Mouse (Mus musculus) heart, embryonic 10.5 days (tissue): ENCODE measurements around the gene Tamm41. TPM values are rescaled to one million over a fixed set of nuclear protein-coding genes. Genes with fewer than 3 reads are reported as not detected.
A peak's percentile ranks its signal among the peaks of the same experiment; 100 is the strongest.

Experiments
- DNase-seq: peaks from one replicate; pipeline ENCODE4 v3.0.0-alpha.2; 2017; ENCODE audit warnings: low spot score
- H3K27ac ChIP-seq: fragments of 300-500 bp; sonication (generic); 2 replicates; pipeline ENCODE4 v1.5.1; 2016; ENCODE audit warnings: mild to moderate bottlenecking
- H3K27me3 ChIP-seq: fragments of 300-500 bp; sonication (generic); 2 replicates; pipeline ENCODE4 v1.6.1; 2016; ENCODE audit warnings: mild to moderate bottlenecking; ENCODE audit not compliant: poor library complexity, insufficient read depth, severe bottlenecking
- H3K36me3 ChIP-seq: fragments of 300-500 bp; sonication (generic); 2 replicates; pipeline ENCODE4 v1.6.1; 2016; ENCODE audit warnings: mild to moderate bottlenecking, moderate library complexity
- H3K4me1 ChIP-seq: fragments of 300-500 bp; sonication (generic); 2 replicates; pipeline ENCODE4 v1.6.1; 2016; ENCODE audit warnings: mild to moderate bottlenecking
- H3K4me3 ChIP-seq: fragments of 300-500 bp; sonication (generic); 2 replicates; pipeline ENCODE4 v1.5.1; 2016; ENCODE audit warnings: mild to moderate bottlenecking, moderate library complexity
- H3K9me3 ChIP-seq: fragments of 300-500 bp; sonication (generic); 2 replicates; pipeline ENCODE4 v1.6.1; 2016; ENCODE audit warnings: mild to moderate bottlenecking, moderate library complexity
- WGBS: fragments of 180-500 bp; shearing (Covaris S2); methylation state at CpG from one replicate; pipeline ENCODE4 v1.1.7; 2016; 5-methylcytosine and 5-hydroxymethylcytosine counted together
- polyA plus RNA-seq: library from polyadenylated mRNA; unstranded; fragments of >200 nt; fragmentation: Nextera tagmentation; extraction: Ambion mirVana; gene quantifications from 2 replicates; pipeline ENCODE4 v1.2.1, GENCODE M21; 2016

The Tamm41 gene
- polyA plus RNA-seq, 1 experiment from 2014 or later = 70.3 TPM

- peaks cover 12% of the 10 kb centered on the region for H3K4me1 ChIP-seq
- no peaks in the 10 kb centered on the region for H3K9me3 ChIP-seq
- 83% methylated on average over 9 of the region's 9 CpGs for WGBS
- DNase-seq = no peak
- H3K27ac ChIP-seq = no peak overlapping the region
- H3K4me3 ChIP-seq = no peak overlapping the region
- no peaks in the 10 kb centered on the region for H3K27me3 ChIP-seq
- H3K36me3 ChIP-seq = peaks cover 55% of the 10 kb centered on the region
Observed at GRCm38 (mm10) chr6:115010815-115011214, 26.9 kb downstream of the Tamm41 start.

- H3K27me3 ChIP-seq = no peaks in the 10 kb centered on the region
- H3K4me3 ChIP-seq = no peak overlapping the region
- no peaks in the 10 kb centered on the region for H3K9me3 ChIP-seq
- no peak overlapping the region for H3K27ac ChIP-seq
- DNase-seq = no peak
- H3K36me3 ChIP-seq = peaks cover 59% of the 10 kb centered on the region
- WGBS = 85% methylated on average over 9 of the region's 9 CpGs
- peaks cover 12% of the 10 kb centered on the region for H3K4me1 ChIP-seq
Observed at GRCm38 (mm10) chr6:115010304-115010703, 27.4 kb downstream of the Tamm41 start.

- H3K27ac ChIP-seq = peak overlapping the region; percentile 23
- peaks cover 12% of the 10 kb centered on the region for H3K4me1 ChIP-seq
- peaks cover 55% of the 10 kb centered on the region for H3K36me3 ChIP-seq
- WGBS = 31% methylated on average over 5 of the region's 5 CpGs
- no peak overlapping the region for H3K4me3 ChIP-seq
- H3K9me3 ChIP-seq = no peaks in the 10 kb centered on the region
- DNase-seq = peak; percentile 85
- H3K27me3 ChIP-seq = no peaks in the 10 kb centered on the region
Observed at GRCm38 (mm10) chr6:115007728-115008127, 29.9 kb downstream of the Tamm41 start.

- Histone ChIP-seq H3K4me1 (peaks cover 12% of the 10 kb centered on the region), H3K4me3 (no peak overlapping the region), H3K27ac (0 out of 2 replicates have a peak overlapping the region, but pooled peaks have one; percentile 57), H3K9me3 (no peaks in the 10 kb centered on the region), H3K27me3 (no peaks in the 10 kb centered on the region), H3K36me3 (peaks cover 52% of the 10 kb centered on the region)
- WGBS = 57% methylated on average over 6 of the region's 6 CpGs
- DNase-seq = no peak
Observed at GRCm38 (mm10) chr6:115006948-115007347, 30.7 kb downstream of the Tamm41 start.

- Histone ChIP-seq H3K36me3 (peaks cover 43% of the 10 kb centered on the region), H3K27ac (no peak overlapping the region), H3K4me3 (no peak overlapping the region), H3K27me3 (no peaks in the 10 kb centered on the region), H3K4me1 (peaks cover 12% of the 10 kb centered on the region), H3K9me3 (no peaks in the 10 kb centered on the region)
- WGBS = 82% methylated on average over 3 of the region's 3 CpGs
- no peak for DNase-seq
Observed at GRCm38 (mm10) chr6:115006065-115006464, 31.6 kb downstream of the Tamm41 start.

GRCm38 (mm10) chr6:115005351-115005890 lies 32.3 kb downstream of the Tamm41 start:
- no peak overlapping the region for H3K27ac ChIP-seq
- DNase-seq = no peak
- no peak overlapping the region for H3K4me3 ChIP-seq
- H3K9me3 ChIP-seq = no peaks in the 10 kb centered on the region
- 86% methylated on average over 8 of the region's 8 CpGs for WGBS
- H3K36me3 ChIP-seq = peaks cover 39% of the 10 kb centered on the region
- peaks cover 12% of the 10 kb centered on the region for H3K4me1 ChIP-seq
- H3K27me3 ChIP-seq = no peaks in the 10 kb centered on the region

- H3K36me3 ChIP-seq = peaks cover 39% of the 10 kb centered on the region
- H3K4me1 ChIP-seq = peaks cover 12% of the 10 kb centered on the region
- H3K27ac ChIP-seq = no peak overlapping the region; the same call in 1 of the 2 replicates
- no peaks in the 10 kb centered on the region for H3K27me3 ChIP-seq
- no peak overlapping the region for H3K4me3 ChIP-seq
- H3K9me3 ChIP-seq = no peaks in the 10 kb centered on the region
- 79% methylated on average over 8 of the region's 8 CpGs for WGBS
- no peak for DNase-seq
Observed at GRCm38 (mm10) chr6:115004636-115005035, 33.0 kb downstream of the Tamm41 start.

- H3K4me1 ChIP-seq = peaks cover 14% of the 10 kb centered on the region
- no peak overlapping the region for H3K4me3 ChIP-seq
- H3K36me3 ChIP-seq = peaks cover 14% of the 10 kb centered on the region; the same call in 1 of the 2 replicates
- no peaks in the 10 kb centered on the region for H3K27me3 ChIP-seq
- 55% methylated on average over 16 of the region's 16 CpGs for WGBS
- no peak for DNase-seq
- no peaks in the 10 kb centered on the region for H3K9me3 ChIP-seq
- no peak overlapping the region for H3K27ac ChIP-seq
Observed at GRCm38 (mm10) chr6:114998374-114999031, 39.2 kb downstream of the Tamm41 start.

- Histone ChIP-seq H3K27me3 (no peaks in the 10 kb centered on the region), H3K27ac (no peak overlapping the region), H3K4me3 (no peak overlapping the region), H3K4me1 (peaks cover 14% of the 10 kb centered on the region), H3K9me3 (no peaks in the 10 kb centered on the region), H3K36me3 (peaks cover 14% of the 10 kb centered on the region; the same call in 1 of the 2 replicates)
- WGBS = 80% methylated on average over 5 of the region's 5 CpGs
- no peak for DNase-seq
Observed at GRCm38 (mm10) chr6:114997471-114997870, 40.2 kb downstream of the Tamm41 start.

- Histone ChIP-seq H3K27ac (no peak overlapping the region), H3K9me3 (no peaks in the 10 kb centered on the region), H3K4me1 (peaks cover 14% of the 10 kb centered on the region), H3K36me3 (peaks cover 11% of the 10 kb centered on the region; the same call in 1 of the 2 replicates), H3K27me3 (no peaks in the 10 kb centered on the region), H3K4me3 (no peak overlapping the region)
- DNase-seq = no peak
- 85% methylated on average over 5 of the region's 5 CpGs for WGBS
Observed at GRCm38 (mm10) chr6:114996910-114997309, 40.8 kb downstream of the Tamm41 start.

- 90% methylated on average over 5 of the region's 5 CpGs for WGBS
- no peak for DNase-seq
- Histone ChIP-seq H3K4me1 (peaks cover 14% of the 10 kb centered on the region), H3K27ac (no peak overlapping the region), H3K36me3 (no peaks in the 10 kb centered on the region), H3K4me3 (no peak overlapping the region), H3K27me3 (no peaks in the 10 kb centered on the region), H3K9me3 (no peaks in the 10 kb centered on the region)
Observed at GRCm38 (mm10) chr6:114994079-114994478, 43.6 kb downstream of the Tamm41 start.

- WGBS = 79% methylated on average over 8 of the region's 8 CpGs
Observed at GRCm38 (mm10) chr6:114993659-114994058, 44.0 kb downstream of the Tamm41 start.

GRCm38 (mm10) chr6:114991909-114992308 lies 45.8 kb downstream of the Tamm41 start:
- WGBS = 85% methylated on average over 4 of the region's 4 CpGs
- no peak for DNase-seq
- Histone ChIP-seq H3K36me3 (no peaks in the 10 kb centered on the region), H3K4me3 (no peak overlapping the region), H3K27me3 (no peaks in the 10 kb centered on the region), H3K27ac (no peak overlapping the region), H3K4me1 (no peaks in the 10 kb centered on the region), H3K9me3 (no peaks in the 10 kb centered on the region)

More at GRCm38 (mm10) chr6:114993659-114994058, 44.0 kb downstream of the Tamm41 start:
- Histone ChIP-seq H3K27me3 (no peaks in the 10 kb centered on the region), H3K4me1 (peaks cover 12% of the 10 kb centered on the region), H3K9me3 (no peaks in the 10 kb centered on the region), H3K4me3 (no peak overlapping the region), H3K36me3 (no peaks in the 10 kb centered on the region), H3K27ac (no peak overlapping the region)
- DNase-seq = no peak
